Mouse (Mus musculus) spleen, adult 2 months (tissue): Measurements from ENCODE around the gene Grik2. TPM values are rescaled to one million over a fixed set of nuclear protein-coding genes. Genes with fewer than 3 reads are reported as not detected.

Source experiments
- DNase-seq, 2 experiments: peaks; one replicate each; pipeline versions ENCODE4 v3.0.0 to v3.0.0-alpha.2; 2012 to 2021; ENCODE audit warnings: low spot score in 2 of 2, low read depth in 1 of 2
- H3K27ac ChIP-seq: fragments of 200-500 bp; 2 replicates; pipeline ENCODE4 v1.5.1; 2012; ENCODE audit warnings: low read length, inconsistent platforms; ENCODE audit not compliant: insufficient read depth
- H3K27me3 ChIP-seq: fragments of 200-500 bp; 2 replicates; pipeline ENCODE4 v1.6.1; 2012; ENCODE audit warnings: mild to moderate bottlenecking, moderate library complexity, low read length, inconsistent platforms; ENCODE audit not compliant: control insufficient read depth, insufficient read depth
- H3K36me3 ChIP-seq: fragments of 200-500 bp; 2 replicates; pipeline ENCODE4 v1.6.1; 2012; ENCODE audit warnings: mild to moderate bottlenecking, low read length, inconsistent platforms; ENCODE audit not compliant: control insufficient read depth, insufficient read depth
- H3K4me1 ChIP-seq: fragments of 200-500 bp; 2 replicates; pipeline ENCODE4 v1.6.1; 2011; ENCODE audit warnings: inconsistent platforms; ENCODE audit not compliant: control insufficient read depth, insufficient read depth, insufficient read length
- H3K4me3 ChIP-seq: fragments of 200-500 bp; 2 replicates; pipeline ENCODE4 v1.5.1; 2011; ENCODE audit warnings: mild to moderate bottlenecking, inconsistent platforms; ENCODE audit not compliant: insufficient read depth, insufficient read length; ENCODE audit errors: extremely low read depth
- CTCF ChIP-seq: fragments of 200-500 bp; IDR thresholded peaks from 2 replicates; pipeline ENCODE4 v1.5.1; 2011; ENCODE audit warnings: mild to moderate bottlenecking, inconsistent platforms; ENCODE audit not compliant: insufficient read depth, insufficient read length, insufficient replicate concordance; ENCODE audit errors: extremely low read depth
- POLR2A ChIP-seq: fragments of 200-500 bp; IDR thresholded peaks from 2 replicates; pipeline ENCODE4 v1.6.1; 2011; ENCODE audit warnings: low read depth, low read length, inconsistent platforms
- WGBS: fragments of 180-500 bp; shearing (Covaris S2); methylation state at CpG from one replicate; pipeline ENCODE4 v1.1.7; 2018; 5-methylcytosine and 5-hydroxymethylcytosine counted together
- polyA plus RNA-seq: library from polyadenylated mRNA; depleted of rRNA; stranded (reverse); fragments of >200 nt; gene quantifications from 2 replicates; pipeline ENCODE4 v1.2.3, GENCODE M21; 2012

Gene Grik2
- polyA plus RNA-seq, 1 experiment: not detected

- Histone ChIP-seq H3K27me3 (no peaks in the 10 kb centered on the region), H3K4me3 (no peak overlapping the region), H3K27ac (no peak overlapping the region), H3K36me3 (no peaks in the 10 kb centered on the region), H3K4me1 (no peaks in the 10 kb centered on the region)
- DNase-seq: no peak
- TF ChIP-seq CTCF (no peak), POLR2A (no peak)
These were observed 19.7 kb downstream of the Grik2 start for GRCm38 (mm10) chr10:49768897-49769296.

GRCm38 (mm10) chr10:49767556-49767955, 21.0 kb downstream of the Grik2 start:
- TF ChIP-seq POLR2A: no peak
- no peak for TF ChIP-seq CTCF
- no peak overlapping the region for H3K4me3 ChIP-seq
- no peak overlapping the region for H3K27ac ChIP-seq
- H3K36me3 ChIP-seq: no peaks in the 10 kb centered on the region
- H3K27me3 ChIP-seq: no peaks in the 10 kb centered on the region
- H3K4me1 ChIP-seq: no peaks in the 10 kb centered on the region
- 73% methylated on average over 2 of the region's 2 CpGs for WGBS
- no peak for DNase-seq

- Histone ChIP-seq H3K27ac (no peak overlapping the region), H3K36me3 (no peaks in the 10 kb centered on the region), H3K27me3 (no peaks in the 10 kb centered on the region), H3K4me3 (no peak overlapping the region), H3K4me1 (no peaks in the 10 kb centered on the region)
- 71% methylated on average over 2 of the region's 2 CpGs for WGBS
- TF ChIP-seq POLR2A (no peak), CTCF (no peak)
- DNase-seq: no peak
These were observed 26.0 kb downstream of the Grik2 start for GRCm38 (mm10) chr10:49762607-49763006.

- Histone ChIP-seq H3K27me3 (no peaks in the 10 kb centered on the region), H3K4me1 (no peaks in the 10 kb centered on the region), H3K27ac (no peak overlapping the region), H3K36me3 (no peaks in the 10 kb centered on the region), H3K4me3 (no peak overlapping the region)
- TF ChIP-seq POLR2A (no peak), CTCF (no peak)
- no peak for DNase-seq
- WGBS: 76% methylated on average over 2 of the region's 2 CpGs
These were observed 36.8 kb downstream of the Grik2 start for GRCm38 (mm10) chr10:49751769-49752168.

DNA sequence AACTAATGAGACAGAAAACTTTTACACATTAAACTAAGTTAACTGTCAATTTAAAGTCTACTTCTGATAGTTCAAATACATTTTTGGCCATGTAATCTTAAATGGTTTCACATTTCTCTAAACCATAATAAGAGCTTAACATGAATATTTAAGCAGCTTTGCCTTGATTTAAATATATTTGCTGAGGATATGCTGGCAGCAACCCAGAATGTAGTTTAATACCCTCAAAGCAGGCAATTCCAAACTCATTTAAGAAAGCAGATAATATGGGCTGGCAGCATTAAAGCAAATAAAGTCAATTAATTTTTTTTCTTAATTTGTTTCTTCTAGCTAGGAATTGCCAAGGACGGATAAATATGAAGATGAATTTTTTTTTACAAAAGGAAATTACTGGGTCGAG, 56.7 kb downstream of the Grik2 start:
- H3K27ac ChIP-seq: no peak overlapping the region
- H3K4me1 ChIP-seq: no peaks in the 10 kb centered on the region
- WGBS: 80% methylated on average over 2 of the region's 2 CpGs
- no peak for DNase-seq
- TF ChIP-seq POLR2A (no peak), CTCF (no peak)
- H3K36me3 ChIP-seq: no peaks in the 10 kb centered on the region
- H3K27me3 ChIP-seq: no peaks in the 10 kb centered on the region; the same call in 1 of the 2 replicates
- no peak overlapping the region for H3K4me3 ChIP-seq

GRCm38 (mm10) chr10:49723706-49724105, 64.9 kb downstream of the Grik2 start:
- no peak overlapping the region for H3K4me3 ChIP-seq
- no peaks in the 10 kb centered on the region for H3K4me1 ChIP-seq
- H3K27me3 ChIP-seq: no peaks in the 10 kb centered on the region
- WGBS: 75% methylated on average over 2 of the region's 2 CpGs
- no peak for DNase-seq
- H3K36me3 ChIP-seq: no peaks in the 10 kb centered on the region
- TF ChIP-seq CTCF (no peak), POLR2A (no peak)
- no peak overlapping the region for H3K27ac ChIP-seq

GRCm38 (mm10) chr10:49716856-49717255, 71.7 kb downstream of the Grik2 start:
- H3K27ac ChIP-seq: no peak overlapping the region
- no peak for DNase-seq
- TF ChIP-seq CTCF (no peak), POLR2A (no peak)
- no peaks in the 10 kb centered on the region for H3K36me3 ChIP-seq
- no peak overlapping the region for H3K4me3 ChIP-seq
- 56% methylated on average over 5 of the region's 5 CpGs for WGBS
- no peaks in the 10 kb centered on the region for H3K27me3 ChIP-seq
- H3K4me1 ChIP-seq: no peaks in the 10 kb centered on the region
